Comparison of ENCODE assay signal across 8 mouse cellular contexts in the genomic region with DNA sequence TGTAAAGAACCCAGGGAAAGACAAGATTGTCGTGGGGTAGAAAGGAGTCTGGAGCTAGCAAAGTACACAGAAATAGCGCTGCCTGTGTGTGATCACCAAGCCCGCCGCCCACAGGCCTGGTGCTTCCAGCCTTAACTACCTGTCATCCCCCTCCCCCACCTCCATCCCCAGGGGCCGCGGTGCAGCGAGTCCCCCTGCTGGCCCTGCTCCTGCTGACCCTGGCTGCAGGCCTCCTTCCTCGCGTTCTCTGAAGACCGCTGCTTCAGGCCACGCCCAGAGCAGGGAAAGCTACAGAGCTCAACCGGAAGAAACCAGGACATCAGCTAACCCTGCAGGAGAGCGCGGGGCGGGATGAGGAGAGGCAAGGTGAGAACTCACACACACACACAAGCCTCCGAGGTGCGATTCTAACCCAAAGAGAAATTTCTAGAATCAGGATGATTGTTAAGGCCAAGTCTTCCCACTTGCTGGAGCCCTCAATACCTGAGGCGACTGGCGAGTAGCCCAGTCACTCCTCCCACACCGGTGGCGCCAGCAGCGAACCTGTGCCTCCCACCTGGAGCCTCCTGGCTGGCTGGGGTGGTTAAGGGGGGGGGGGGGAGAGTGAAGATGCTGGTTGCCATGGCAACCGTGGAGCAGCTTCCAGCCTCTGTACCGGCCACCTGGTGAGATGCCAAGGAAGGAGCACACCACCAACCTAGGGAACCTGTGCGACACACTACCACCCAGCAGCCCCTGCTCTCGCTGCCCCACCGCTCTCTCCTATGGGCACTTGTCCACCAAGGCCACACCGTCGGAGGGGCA. TPM values are rescaled to one million over a fixed set of nuclear protein-coding genes. Genes with fewer than 3 reads are reported as not detected.
DNase-seq lines count a peak whose midpoint lies in the region; ATAC-seq lines count a peak whose summit lies in the region.

No protein-coding gene starts in this region.

- peak overlapping the region; percentile 55 for H3K4me2 ChIP-seq in embryonic facial prominence, embryonic 15.5 days (replicated peaks)
- H3K4me2 ChIP-seq in limb, embryonic 15.5 days, result peak overlapping the region; percentile 45

- H3K4me3 ChIP-seq in embryonic facial prominence, embryonic 15.5 days (replicated peaks), result peak overlapping the region; percentile 31
- peak overlapping the region; percentile 18 for H3K4me3 ChIP-seq in limb, embryonic 15.5 days

- H3K9me3 ChIP-seq in embryonic facial prominence, embryonic 15.5 days (replicated peaks), result 0 out of 2 replicates have a peak, but pooled peaks cover 3% of the 10 kb centered on the region
- H3K9me3 ChIP-seq in limb, embryonic 15.5 days, result no peaks in the 10 kb centered on the region

- H3K36me3 ChIP-seq in embryonic facial prominence, embryonic 15.5 days, result no peaks in the 10 kb centered on the region
- no peaks in the 10 kb centered on the region for H3K36me3 ChIP-seq in limb, embryonic 15.5 days

- ATAC-seq in embryonic facial prominence, embryonic 15.5 days (ENCODE audit: insufficient number of reproducible peaks, low FRiP score, low TSS enrichment, low read depth), result 0 out of 2 replicates have a peak, but pooled peaks have one; percentile 41
- ATAC-seq in limb, embryonic 15.5 days (ENCODE audit: insufficient number of reproducible peaks, low FRiP score, low TSS enrichment, low read depth), result no peak

- WGBS in embryonic facial prominence, embryonic 15.5 days, result 12% methylated on average over 29 of the region's 29 CpGs
- 10% methylated on average over 29 of the region's 29 CpGs for WGBS in limb, embryonic 15.5 days

- peak; percentile 47 for DNase-seq in adrenal gland, postnatal 10 days
- DNase-seq in adrenal gland, adult 18-20 months (ENCODE audit: low spot score in 2 of 2), result no peak
- DNase-seq in ZHBTc4 (ENCODE audit: low read depth, low spot score), result peak; percentile 76
- DNase-seq in induced T-regulatory cell, adult 2 months (ENCODE audit: low read depth), result peak; percentile 35
- DNase-seq in neural tube, embryonic 10.5 days (ENCODE audit: extremely low spot score, low spot score), result peak; percentile 60
- no peak for DNase-seq in thymus, postnatal 10 days (ENCODE audit: low spot score in 2 of 2)

- peaks cover 11% of the 10 kb centered on the region for H3K4me1 ChIP-seq in embryonic facial prominence, embryonic 15.5 days
- H3K4me1 ChIP-seq in limb, embryonic 15.5 days, result peaks cover 17% of the 10 kb centered on the region

- no peaks in the 10 kb centered on the region for H3K27me3 ChIP-seq in embryonic facial prominence, embryonic 15.5 days
- H3K27me3 ChIP-seq in limb, embryonic 15.5 days, result no peaks in the 10 kb centered on the region

- 0 out of 2 replicates have a peak overlapping the region, but pooled peaks have one; percentile 17 for H3K27ac ChIP-seq in embryonic facial prominence, embryonic 15.5 days (replicated peaks)
- H3K27ac ChIP-seq in limb, embryonic 15.5 days, result no peak overlapping the region

- H3K9ac ChIP-seq in embryonic facial prominence, embryonic 15.5 days, result no peak overlapping the region
- H3K9ac ChIP-seq in limb, embryonic 15.5 days, result peak overlapping the region; percentile 31; the same call in 1 of the 2 replicates

RNA-seq across cellular contexts. Expression of gene Meltf, which starts 18.6 kb away (rescaled TPM):
- under 1 TPM; 0.06 to 0.24 TPM for total RNA-seq in adrenal gland, postnatal 10 days (2021)
- not detected for total RNA-seq in adrenal gland, adult 18-20 months (2021)
- polyA plus RNA-seq in embryonic facial prominence, embryonic 15.5 days (2015; fragmentation: Nextera tagmentation; extraction: Ambion mirVana), result 3.5 and 5.2 TPM in 2 replicates
- 5.2 and 5.5 TPM in 2 replicates for polyA plus RNA-seq in limb, embryonic 15.5 days (2015; fragmentation: Nextera tagmentation; extraction: Ambion mirVana)

RNA-seq across cellular contexts. Expression of gene Pigz, which starts 36.5 kb away (rescaled TPM):
- 1 to 10 TPM in 1 of 2 experiments, under 1 TPM in 1; 0.48 to 1.6 TPM for total RNA-seq in adrenal gland, postnatal 10 days (2021)
- total RNA-seq in adrenal gland, adult 18-20 months (2021), result under 1 TPM; 0.36 to 0.77 TPM
- 0.70 and 1.4 TPM in 2 replicates for polyA plus RNA-seq in embryonic facial prominence, embryonic 15.5 days (2015; fragmentation: Nextera tagmentation; extraction: Ambion mirVana)
- 0.49 and 0.91 TPM in 2 replicates for polyA plus RNA-seq in limb, embryonic 15.5 days (2015; fragmentation: Nextera tagmentation; extraction: Ambion mirVana)

RNA-seq across cellular contexts. Expression of gene 0610012G03Rik, which starts 51.1 kb away (rescaled TPM):
- total RNA-seq in adrenal gland, postnatal 10 days (2021), result 10 to 100 TPM; 55.0 to 58.8 TPM
- total RNA-seq in adrenal gland, adult 18-20 months (2021), result 10 to 100 TPM; 41.8 to 55.2 TPM
- polyA plus RNA-seq in embryonic facial prominence, embryonic 15.5 days (2015; fragmentation: Nextera tagmentation; extraction: Ambion mirVana), result 86.1 and 91.7 TPM in 2 replicates
- 84.4 and 86.4 TPM in 2 replicates for polyA plus RNA-seq in limb, embryonic 15.5 days (2015; fragmentation: Nextera tagmentation; extraction: Ambion mirVana)

RNA-seq across cellular contexts. Expression of gene Ncbp2, which starts 51.1 kb away (rescaled TPM):
- total RNA-seq in adrenal gland, postnatal 10 days (2021), result 10 to 100 TPM; 41.2 to 43.9 TPM
- 10 to 100 TPM; 55.4 to 56.1 TPM for total RNA-seq in adrenal gland, adult 18-20 months (2021)
- 112 and 116 TPM in 2 replicates for polyA plus RNA-seq in embryonic facial prominence, embryonic 15.5 days (2015; fragmentation: Nextera tagmentation; extraction: Ambion mirVana)
- 108 and 112 TPM in 2 replicates for polyA plus RNA-seq in limb, embryonic 15.5 days (2015; fragmentation: Nextera tagmentation; extraction: Ambion mirVana)

Comparison
In these comparisons a context has a peak if more than half of its experiments do, and no peak if none do; other contexts are left out.
1. DNase-seq: peak in adrenal gland, postnatal 10 days (single experiment), ZHBTc4 (single experiment), induced T-regulatory cell, adult 2 months (single experiment) and neural tube, embryonic 10.5 days (single experiment); none in adrenal gland, adult 18-20 months (0 of 2) and thymus, postnatal 10 days (0 of 2).